Mouse (Mus musculus) frontal cortex, postnatal 10 days (tissue): ENCODE measurements around the gene Olfr596.
"Not testable (repeated sequence)": the region's sequence is repeated elsewhere in the genome, so short reads cannot be mapped to it uniquely, and the experiment has no call there.

Source experiments
- DNase-seq, 2 experiments: peaks; one replicate each; pipeline ENCODE4 v3.0.0; 2022; ENCODE audit warnings: low spot score in 2 of 2, mixed read lengths in 1 of 2

The Olfr596 gene

GRCm38 (mm10) chr7:103305348-103305747, at the start of gene Olfr596:
Gene Olfr596, plus strand, starts transcription at chr7:103305648.
- not testable (repeated sequence) for DNase-seq

DNA sequence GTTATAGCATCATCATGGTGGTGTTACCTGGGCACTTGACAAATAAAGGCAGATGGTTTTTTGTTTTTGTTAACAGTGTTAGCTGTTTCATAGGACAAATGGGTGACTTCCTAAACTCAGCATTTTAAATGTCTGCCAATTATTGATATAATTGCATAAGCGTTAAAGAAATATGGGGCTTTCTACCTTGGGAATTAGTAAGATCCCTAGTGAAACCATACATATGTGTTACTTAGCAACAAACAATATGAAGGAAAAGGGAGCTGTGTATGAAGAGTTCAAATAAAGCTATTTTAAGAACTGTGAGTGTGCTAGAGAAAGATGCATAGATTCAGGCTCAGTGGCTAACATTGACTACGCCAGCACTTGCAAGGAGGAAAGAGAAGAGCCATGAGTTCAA, 10.6 kb downstream of the Olfr596 start, which contains the start of gene Olfr597:
Olfr597 (plus strand) TSS at position 301 of the 400 bp plus-strand sequence.
- not testable (repeated sequence) for DNase-seq

- no peak for DNase-seq
Measured at GRCm38 (mm10) chr7:103323268-103323667, 17.8 kb downstream of the Olfr596 start, which contains the start of gene Olfr598. Gene Olfr598, plus strand, starts transcription at chr7:103323568.

DNA sequence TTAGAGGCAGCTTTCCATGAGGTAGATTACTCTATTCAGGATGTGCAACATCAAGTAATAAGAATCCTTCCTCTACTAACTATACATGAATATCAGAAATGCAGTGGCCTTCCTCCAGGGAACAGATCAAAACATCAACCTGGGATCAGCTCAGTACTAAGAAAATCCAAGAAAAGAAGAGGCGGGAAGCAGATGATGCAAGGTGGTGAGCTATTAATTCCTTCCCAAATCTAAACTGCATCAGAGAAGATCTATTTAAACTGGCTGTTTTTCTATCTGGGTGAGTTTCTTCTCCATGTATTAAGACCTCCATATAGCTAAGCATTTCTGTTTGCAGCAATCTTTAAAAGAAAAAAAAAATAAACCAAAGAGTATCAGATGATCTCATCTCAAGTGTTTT, 30.2 kb downstream of the Olfr596 start, which contains the start of gene Olfr599:
Olfr599 (plus strand) TSS at position 301 of the 400 bp plus-strand sequence.
- DNase-seq = no peak

DNA sequence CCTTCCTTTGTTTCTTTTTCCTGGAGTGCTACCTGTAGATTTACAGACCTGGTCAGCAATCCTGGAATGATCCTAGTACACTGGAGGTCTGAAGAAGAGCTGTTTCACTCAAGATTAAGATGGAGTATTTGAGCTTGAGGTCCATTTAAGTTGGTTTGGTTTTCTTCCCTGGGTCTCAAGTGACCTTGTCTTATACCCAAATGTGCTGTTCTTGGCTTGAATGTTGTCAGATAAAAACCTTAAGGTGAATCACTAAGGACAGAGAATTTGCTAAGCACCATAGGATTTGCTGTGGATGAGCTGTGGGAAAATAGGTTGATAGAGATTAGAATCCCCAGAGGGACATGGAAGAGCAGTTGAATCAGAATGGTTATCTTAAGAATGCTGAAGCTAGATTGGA, 44.1 kb downstream of the Olfr596 start, which contains the start of gene Olfr600:
Olfr600 (minus strand) TSS at position 101 of the 400 bp plus-strand sequence.
- no peak for DNase-seq
